Mouse (Mus musculus) layer of hippocampus, adult 2 months (tissue): ENCODE data around the gene Sympk. TPM values are rescaled to one million over a fixed set of nuclear protein-coding genes. Genes with fewer than 3 reads are reported as not detected.
A peak's percentile ranks its signal among the peaks of the same experiment; 100 is the strongest.

Source experiments
- DNase-seq, 2 experiments: peaks; one replicate each; pipeline ENCODE4 v3.0.0; 2022; ENCODE audit warnings: low spot score in 2 of 2
- H3K27ac ChIP-seq: fragments of 200-600 bp; 2 replicates; pipeline ENCODE4 v1.8.1; 2022
- H3K4me3 ChIP-seq: fragments of 200-600 bp; 2 replicates; pipeline ENCODE4 v1.8.1; 2022; ENCODE audit warnings: mild to moderate bottlenecking
- CTCF ChIP-seq: fragments of 200-600 bp; conservative IDR thresholded peaks from 2 replicates; pipeline ENCODE4 v1.8.1; 2022; ENCODE audit warnings: antibody characterized with exemption, mild to moderate bottlenecking, moderate library complexity
- total RNA-seq, 2 experiments: library from RNA; stranded (reverse); gene quantifications; 2 replicates each; pipeline ENCODE4 v1.2.3; 2021

The Sympk gene
- total RNA-seq, 2 experiments from 2014 or later: 112 to 114 TPM

- Histone ChIP-seq H3K27ac (no peak overlapping the region), H3K4me3 (no peak overlapping the region)
- no peak for DNase-seq
- no peak for TF ChIP-seq CTCF
Measured at GRCm38 (mm10) chr7:19012882-19013281, 11.3 kb upstream of the Sympk start.

GRCm38 (mm10) chr7:19014452-19014851, 9.7 kb upstream of the Sympk start:
- DNase-seq: no peak
- Histone ChIP-seq H3K27ac (no peak overlapping the region), H3K4me3 (no peak overlapping the region)
- TF ChIP-seq CTCF: no peak

- H3K27ac ChIP-seq: no peak overlapping the region
- no peak overlapping the region for H3K4me3 ChIP-seq
- TF ChIP-seq CTCF: no peak
- DNase-seq: no peak
Measured at GRCm38 (mm10) chr7:19016042-19016441, 8.1 kb upstream of the Sympk start.

- H3K4me3 ChIP-seq: no peak overlapping the region
- no peak for DNase-seq
- no peak for TF ChIP-seq CTCF
- H3K27ac ChIP-seq: no peak overlapping the region
Measured at GRCm38 (mm10) chr7:19017909-19018308, 6.3 kb upstream of the Sympk start.

GRCm38 (mm10) chr7:19021048-19021447, 3.1 kb upstream of the Sympk start:
- H3K4me3 ChIP-seq: no peak overlapping the region

GRCm38 (mm10) chr7:19022189-19022958, 1.8 kb upstream of the Sympk start:
- TF ChIP-seq CTCF: no peak
- no peak for DNase-seq
- Histone ChIP-seq H3K27ac (no peak overlapping the region), H3K4me3 (no peak overlapping the region)

More at GRCm38 (mm10) chr7:19021048-19021447, 3.1 kb upstream of the Sympk start:
- DNase-seq: no peak
- no peak overlapping the region for H3K27ac ChIP-seq
- TF ChIP-seq CTCF: no peak

GRCm38 (mm10) chr7:19023357-19023814, 791 bp upstream of the Sympk start, which contains the start of gene Foxa3:
Gene Foxa3, minus strand, starts transcription at chr7:19023538.
- Histone ChIP-seq H3K4me3 (peak within 1 kb of the TSS; percentile 84), H3K27ac (peak within 1 kb of the TSS; percentile 92)
- DNase-seq: no peak
- peak; percentile 67 for TF ChIP-seq CTCF

- TF ChIP-seq CTCF: no peak
- Histone ChIP-seq H3K27ac (peak overlapping the region; percentile 92), H3K4me3 (peak overlapping the region; percentile 84)
- DNase-seq: no peak
Measured at GRCm38 (mm10) chr7:19024581-19025255, 541 bp downstream of the Sympk start.

GRCm38 (mm10) chr7:19028067-19028466, 3.9 kb downstream of the Sympk start:
- H3K4me3 ChIP-seq: no peak overlapping the region
- no peak overlapping the region for H3K27ac ChIP-seq
- TF ChIP-seq CTCF: no peak
- DNase-seq: no peak

GRCm38 (mm10) chr7:19029084-19029653, 5.0 kb downstream of the Sympk start:
- Histone ChIP-seq H3K4me3 (no peak overlapping the region), H3K27ac (no peak overlapping the region)
- DNase-seq: no peak
- TF ChIP-seq CTCF: peak; percentile 81

GRCm38 (mm10) chr7:19031641-19032040, 7.5 kb downstream of the Sympk start:
- no peak overlapping the region for H3K27ac ChIP-seq
- H3K4me3 ChIP-seq: no peak overlapping the region
- TF ChIP-seq CTCF: no peak
- no peak for DNase-seq

- DNase-seq: no peak
- no peak for TF ChIP-seq CTCF
- Histone ChIP-seq H3K27ac (no peak overlapping the region), H3K4me3 (no peak overlapping the region)
Measured at GRCm38 (mm10) chr7:19044616-19045015, 20.4 kb downstream of the Sympk start.
